Mouse (Mus musculus) lung, adult 18-20 months (tissue): Measurements from ENCODE around the gene Hacd3.
"Not testable (repeated sequence)": the region's sequence is repeated elsewhere in the genome, so short reads cannot be mapped to it uniquely, and the experiment has no call there.

Source experiments
- DNase-seq, 2 experiments: peaks; one replicate each; pipeline ENCODE4 v3.0.0; 2022; ENCODE audit warnings: mixed read lengths in 2 of 2

The Hacd3 gene

DNA sequence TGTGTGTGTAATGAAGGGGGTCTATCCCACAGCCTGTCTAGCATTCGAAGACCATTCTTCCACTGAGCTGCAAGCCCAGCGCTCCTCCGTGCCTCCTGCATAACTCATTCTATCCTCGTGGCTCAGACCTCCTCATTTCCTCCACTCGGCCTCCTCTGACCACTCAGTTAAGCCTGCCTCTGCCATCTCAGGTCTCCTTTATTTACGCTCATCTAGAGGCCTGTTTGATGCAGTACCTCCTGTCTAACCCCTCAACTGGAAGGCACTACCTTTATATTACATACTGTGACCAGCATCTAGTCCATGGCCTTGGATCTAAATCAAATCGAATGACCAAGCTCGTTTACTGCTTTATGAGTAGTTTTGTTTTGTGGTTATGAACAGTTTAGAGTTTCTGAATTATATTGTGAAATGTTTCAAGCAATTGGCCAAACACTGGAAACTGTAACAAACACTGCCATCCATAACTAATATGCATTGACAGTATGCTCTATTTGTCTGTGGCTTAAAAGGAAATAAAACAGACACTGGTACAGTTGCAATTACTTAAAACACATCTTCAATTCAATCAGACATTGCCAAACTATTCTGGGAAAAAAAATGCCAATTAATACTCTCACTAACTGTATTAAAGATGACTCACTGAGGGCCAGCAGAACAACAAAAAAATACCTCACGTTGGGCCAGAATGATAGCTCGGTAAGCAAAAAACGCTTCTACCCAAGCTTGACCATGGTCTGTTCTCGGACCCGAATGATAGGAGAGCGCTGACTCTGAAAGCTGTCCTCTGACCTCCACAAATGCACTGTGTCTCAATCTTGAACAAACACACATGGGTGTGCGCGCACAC is 4.3 kb downstream of the Hacd3 start:
- no peak for DNase-seq

DNA sequence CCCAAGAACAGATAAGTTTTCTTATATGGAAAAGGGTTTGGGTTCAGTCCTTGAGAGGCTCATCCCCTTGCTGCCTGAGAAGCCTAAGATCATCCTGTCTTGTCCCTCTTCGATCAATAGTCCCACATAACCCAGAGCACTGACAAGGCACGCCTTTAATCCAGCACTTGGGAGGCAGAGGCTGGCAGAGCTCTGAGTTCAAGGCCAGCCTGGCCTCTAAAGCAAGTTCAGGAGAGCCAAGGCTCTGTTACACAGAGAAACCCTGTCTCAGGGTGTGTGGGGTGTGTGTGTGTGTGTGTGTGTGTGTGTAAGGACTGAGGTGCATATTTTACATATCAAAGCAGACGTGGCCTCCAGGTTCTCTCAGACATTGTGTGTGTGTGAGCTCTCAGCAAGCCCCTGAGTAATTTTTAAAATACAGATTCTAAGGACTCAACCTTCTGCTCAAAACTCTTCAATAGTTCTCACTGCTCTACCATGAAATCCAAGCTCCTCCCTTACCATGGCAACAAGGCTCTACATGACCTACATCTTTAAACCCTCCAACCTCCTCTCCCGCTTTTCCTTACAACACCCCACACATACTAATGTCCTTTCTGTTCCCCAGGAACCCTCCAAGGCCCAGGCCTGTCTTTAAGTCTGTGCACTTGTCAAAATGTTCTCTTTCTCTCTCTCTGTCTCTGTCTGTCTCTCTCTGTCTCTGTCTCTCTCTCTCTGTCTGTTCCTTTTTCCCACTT is 5.1 kb downstream of the Hacd3 start:
- DNase-seq, result no peak

DNA sequence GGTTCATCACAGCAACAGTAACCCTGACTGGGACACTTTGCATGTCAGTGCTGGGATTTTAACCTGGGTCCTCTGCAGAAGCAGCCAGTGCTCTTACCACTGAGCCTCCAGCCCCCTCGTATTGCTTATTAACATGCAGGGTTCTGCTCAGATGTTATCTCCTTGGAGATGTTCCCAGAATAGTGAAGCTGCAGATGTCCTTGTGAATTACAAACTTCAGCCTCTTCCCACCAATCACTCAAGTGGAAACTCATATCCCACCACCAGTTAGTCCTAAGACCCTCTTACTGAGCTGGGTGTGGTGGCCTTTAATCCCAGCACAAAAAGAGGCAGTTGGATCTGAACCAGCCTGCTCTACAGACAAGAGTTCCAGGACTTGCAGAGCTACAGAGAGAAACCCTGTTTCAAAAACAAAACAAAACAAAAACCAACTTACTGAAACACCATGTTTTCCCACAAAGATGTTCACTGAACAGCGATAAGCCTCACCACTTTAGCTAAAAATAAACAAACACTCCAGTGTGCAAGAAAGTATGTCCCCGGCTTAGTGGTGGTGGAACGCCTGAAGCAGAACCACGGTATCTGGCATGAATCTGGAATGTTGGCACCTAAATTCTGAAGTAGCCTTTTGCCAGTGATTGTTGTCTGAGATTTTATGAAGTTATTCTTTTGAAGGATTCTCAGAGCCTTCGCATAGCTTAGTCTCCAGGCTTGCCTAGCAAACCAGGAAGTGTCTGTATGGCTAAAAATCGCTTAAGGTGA is 5.9 kb downstream of the Hacd3 start:
- peak in 1 of 2 experiments; percentile 36 for DNase-seq

DNA sequence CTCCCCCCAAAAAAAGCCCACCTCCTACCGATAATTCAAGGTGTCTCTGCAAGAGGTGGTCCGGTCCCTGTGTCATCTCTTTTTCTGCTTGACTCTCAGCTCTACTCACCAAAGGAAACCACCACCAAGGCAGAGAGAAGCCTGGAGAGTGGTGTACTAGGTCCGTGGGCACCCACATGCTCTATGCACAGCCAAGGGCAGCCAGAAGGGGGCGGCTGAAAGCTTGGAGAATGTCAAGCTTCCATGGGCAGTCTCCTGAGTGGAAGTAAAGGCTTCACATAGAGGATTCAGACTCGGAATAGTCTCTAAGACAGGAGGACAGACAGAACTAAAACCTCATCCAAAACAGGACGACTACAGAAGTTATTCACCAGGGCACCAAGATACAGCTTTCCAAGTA is 10.2 kb downstream of the Hacd3 start:
- peak; percentile 43 to 58 for DNase-seq

DNA sequence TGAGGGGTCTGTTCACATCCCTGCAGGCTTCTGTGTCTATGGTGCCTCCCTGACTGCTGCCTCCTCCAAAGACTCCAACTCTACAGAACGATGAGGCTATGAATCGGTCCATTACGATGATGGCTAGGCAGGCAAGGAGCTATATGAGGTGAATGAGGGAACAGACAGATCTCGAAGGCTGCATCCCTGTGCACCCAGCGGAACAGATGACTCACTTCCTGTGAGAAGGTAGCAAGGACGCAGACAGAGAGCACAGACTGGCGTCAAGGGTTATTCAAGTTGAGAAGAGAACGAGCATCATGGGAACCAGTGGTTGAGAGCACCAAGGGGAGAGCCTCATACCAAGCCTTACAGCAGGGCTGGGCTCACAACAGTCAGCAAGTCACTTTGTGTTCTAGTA is 10.9 kb downstream of the Hacd3 start:
- DNase-seq, result no peak

DNA sequence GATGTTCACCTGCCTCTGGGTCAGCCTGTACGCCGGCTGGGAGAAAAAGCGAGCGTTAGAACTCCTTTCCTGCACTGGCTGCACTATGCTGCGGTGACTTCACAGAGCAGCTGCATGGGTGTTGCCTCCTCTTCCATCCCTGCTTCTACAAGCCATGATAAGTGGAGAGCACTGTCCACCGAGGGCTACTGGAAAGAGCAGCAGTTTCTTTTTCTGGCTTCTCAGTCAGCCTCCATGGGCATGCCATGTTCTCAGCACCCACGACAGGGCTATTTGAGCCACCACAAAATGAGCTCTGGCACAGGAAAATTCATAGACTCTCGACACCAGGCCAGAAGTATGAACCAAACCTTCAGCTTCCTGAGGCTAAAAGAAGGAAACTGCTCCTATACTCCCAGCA is 15.8 kb downstream of the Hacd3 start:
- no peak for DNase-seq

DNA sequence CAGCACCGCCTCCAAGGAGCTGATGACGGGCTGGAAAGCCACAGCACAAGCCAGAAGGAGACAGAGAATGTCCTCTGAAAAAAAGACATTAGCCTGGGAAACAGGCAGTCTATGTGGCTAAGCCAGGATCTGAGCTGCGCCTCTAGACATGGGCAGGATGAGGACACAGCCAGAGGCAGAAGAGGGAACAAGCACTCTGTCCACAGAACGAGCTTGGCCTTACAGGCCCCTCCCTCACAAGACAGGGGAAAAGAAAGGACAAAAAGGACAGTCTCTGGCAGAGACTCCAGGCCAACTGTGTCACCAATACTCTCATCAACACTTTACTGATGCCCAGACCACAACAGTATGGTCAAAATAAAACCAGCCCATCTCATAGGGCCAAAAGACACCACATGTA is 20.0 kb downstream of the Hacd3 start:
- no peak for DNase-seq

DNA sequence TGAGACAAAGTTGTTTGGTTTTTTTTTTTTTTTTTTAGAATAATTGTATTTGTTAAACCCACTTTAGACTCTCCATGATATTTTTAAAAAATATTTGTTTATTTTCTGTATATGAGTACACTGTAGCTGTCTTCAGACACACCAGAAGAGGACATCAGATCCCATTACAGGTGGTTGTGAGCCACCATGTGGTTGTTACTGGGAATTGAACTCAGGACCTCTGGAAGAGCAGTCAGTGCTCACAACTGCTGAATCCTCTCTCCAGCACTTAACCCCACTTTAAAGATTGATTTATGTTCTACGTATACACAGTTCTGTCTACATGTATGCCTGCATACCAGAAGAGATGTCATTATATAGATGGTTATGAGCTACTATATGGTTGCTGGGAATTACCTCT is 26.0 kb downstream of the Hacd3 start:
- not testable (repeated sequence) for DNase-seq

DNA sequence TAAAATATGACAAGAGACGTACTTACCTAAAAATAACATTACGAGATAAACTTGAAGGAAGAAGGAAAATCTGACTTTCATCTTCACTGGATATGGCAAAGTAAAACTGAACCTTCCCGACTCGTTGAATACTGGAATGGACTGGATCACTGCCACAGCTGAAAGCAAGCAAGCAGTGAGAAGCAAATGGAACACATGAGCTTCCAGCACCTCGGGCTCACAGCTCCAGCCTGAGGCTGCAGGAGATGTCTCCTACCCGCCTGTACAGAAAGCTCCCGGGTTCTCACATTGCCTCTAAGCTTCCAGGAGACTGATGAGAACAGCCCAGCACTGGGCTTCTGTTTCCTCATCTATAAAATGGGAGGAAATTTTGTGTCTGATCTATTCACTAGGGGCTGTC is 31.2 kb downstream of the Hacd3 start:
- no peak for DNase-seq

DNA sequence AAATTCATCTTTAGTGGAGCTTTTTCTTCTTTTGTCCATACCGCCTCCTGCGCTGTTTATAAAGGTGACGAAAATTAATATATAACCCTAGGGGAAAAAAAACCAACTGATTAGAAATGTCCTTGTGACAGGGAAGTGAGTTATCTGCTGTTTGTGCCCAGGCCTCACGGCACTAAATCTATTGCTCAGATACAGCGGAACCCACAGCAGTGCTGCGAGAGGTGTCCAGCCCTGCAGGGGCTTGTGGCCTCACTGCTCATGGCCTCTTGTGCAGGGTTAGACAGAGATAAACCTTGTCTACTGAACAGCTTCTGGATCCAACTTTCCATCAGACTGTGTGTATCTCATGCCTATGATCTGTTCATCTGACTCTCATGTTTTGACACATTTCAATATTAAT is 33.0 kb downstream of the Hacd3 start:
- DNase-seq, result no peak

DNA sequence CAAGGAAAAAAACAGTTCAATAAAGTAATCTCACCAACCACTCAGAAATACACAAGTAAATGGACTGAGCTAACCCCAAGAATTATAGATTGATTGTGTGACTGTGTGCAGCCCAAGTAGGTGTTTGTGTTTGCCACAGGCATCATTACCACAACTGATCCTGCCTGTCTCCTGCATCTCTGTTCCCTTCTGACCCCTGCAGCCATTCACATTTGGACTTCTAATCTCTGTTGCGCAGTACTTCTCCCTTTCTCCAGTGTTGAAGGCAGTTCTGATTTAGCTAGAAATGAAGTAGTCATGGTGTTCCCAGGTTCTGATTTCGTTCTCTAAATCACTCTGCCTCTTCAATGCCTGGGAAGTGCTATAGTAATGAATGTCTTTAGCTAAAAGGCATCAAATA is 33.8 kb downstream of the Hacd3 start:
- DNase-seq, result no peak

DNA sequence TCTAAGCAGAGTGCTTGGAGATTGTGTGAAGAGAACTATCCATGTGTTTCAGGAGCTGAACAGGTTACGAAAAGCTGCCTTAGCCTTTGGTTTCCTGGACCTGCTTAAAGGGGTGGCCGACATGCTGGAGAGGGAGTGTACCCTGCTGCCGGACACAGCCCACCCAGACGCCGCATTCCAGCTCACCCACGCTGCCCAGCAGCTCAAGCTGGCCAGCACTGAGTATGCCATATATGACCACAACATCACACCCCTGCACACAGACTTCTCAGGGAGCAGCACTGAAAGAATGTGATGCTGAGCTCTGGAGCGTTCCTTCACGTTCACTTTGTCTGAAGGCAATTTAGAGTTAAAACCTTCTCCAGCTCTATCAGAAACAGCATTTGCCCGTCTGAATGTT is 35.7 kb downstream of the Hacd3 start:
- no peak for DNase-seq

DNA sequence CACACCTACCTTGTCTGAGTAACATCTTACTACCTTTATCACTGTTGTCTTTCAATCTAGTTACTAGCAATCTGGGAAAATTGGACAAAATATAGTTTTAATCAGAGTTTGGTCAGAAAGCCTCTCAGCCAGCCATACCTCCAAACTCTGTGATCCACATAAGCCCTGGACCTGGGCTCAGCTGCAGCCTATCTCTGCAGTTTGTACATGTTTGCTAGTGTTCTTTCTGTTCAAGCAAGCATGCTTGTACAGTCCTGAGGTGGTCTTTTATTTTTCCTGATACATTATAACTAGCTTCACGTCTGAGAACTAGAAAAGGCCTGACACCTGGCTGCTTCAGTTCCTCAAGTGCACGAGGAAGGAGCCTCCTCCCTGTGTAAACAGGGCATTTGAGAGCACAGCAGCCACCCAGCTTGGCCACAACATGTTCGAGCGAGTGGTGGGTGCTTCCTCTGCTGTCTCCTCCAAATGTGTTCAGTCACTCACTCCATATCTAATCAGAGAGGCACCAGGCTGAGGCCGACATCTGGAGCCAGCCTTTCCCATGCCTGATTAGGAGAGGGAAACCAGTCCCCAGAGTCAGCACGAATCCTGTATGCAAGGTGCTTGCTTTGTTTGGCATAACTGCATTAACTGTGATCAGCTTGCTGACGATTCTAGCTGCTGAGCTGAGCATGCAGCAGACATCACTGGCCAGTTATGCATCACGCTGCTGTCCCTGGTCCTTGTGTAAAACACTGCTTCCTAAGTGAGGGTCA is 36.3 kb downstream of the Hacd3 start:
- DNase-seq, result no peak

DNA sequence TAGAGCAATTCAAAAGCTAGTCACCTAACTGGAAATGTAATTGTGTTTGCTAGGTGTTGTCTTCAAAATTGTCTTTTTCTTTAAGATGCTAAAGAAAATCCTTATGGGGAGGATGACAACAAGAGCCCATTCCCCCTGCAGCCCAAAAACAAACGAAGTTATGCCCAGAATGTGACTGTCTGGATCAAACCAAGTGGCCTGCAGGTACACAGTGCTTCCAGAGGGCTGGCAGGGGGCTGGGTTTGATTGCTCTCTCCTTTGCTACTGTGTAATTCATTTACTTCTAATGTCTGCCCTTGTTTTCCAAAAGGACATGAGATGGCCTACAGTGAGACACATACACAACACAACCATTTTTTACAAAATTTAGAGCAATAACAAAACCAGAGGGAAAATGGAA is 39.6 kb downstream of the Hacd3 start:
- DNase-seq, result no peak

DNA sequence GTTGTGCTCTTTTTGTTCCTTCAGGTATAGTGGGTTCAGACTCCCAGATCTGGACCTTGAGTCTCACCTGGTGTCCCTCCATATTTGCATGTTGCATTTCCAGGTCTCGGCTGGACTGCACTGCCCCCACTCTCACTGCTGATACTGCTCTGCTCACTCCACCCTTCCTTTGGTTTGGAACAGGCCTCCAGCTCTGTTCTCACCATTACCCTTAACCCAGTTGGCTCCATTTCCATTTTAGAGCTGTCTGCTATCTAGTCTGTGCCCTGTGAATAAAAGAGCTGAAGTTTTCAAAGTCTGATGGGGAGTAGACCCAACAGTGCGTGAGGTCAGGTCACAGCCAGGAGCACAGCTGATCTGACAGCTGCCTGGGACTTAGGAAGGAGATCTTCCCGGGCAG is 40.9 kb downstream of the Hacd3 start:
- DNase-seq, result no peak

DNA sequence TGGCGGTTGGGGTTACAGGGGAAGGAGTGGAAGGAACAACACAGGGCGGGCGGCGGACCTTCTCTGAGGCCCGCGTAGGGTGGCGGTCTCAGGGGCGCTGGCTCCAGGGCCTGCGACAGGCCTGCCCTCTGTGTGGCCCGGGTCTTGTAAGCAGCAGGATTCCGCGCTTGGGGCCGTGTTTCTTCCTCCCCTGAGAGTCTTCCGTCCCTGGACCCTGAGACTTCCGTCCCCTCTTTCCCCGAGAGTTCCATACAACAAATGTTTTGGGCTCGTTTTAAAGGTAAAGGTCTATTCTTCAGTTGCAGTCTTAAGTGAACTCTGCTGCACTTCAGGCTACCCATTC is 60.5 kb downstream of the Hacd3 start:
- no peak for DNase-seq

DNA sequence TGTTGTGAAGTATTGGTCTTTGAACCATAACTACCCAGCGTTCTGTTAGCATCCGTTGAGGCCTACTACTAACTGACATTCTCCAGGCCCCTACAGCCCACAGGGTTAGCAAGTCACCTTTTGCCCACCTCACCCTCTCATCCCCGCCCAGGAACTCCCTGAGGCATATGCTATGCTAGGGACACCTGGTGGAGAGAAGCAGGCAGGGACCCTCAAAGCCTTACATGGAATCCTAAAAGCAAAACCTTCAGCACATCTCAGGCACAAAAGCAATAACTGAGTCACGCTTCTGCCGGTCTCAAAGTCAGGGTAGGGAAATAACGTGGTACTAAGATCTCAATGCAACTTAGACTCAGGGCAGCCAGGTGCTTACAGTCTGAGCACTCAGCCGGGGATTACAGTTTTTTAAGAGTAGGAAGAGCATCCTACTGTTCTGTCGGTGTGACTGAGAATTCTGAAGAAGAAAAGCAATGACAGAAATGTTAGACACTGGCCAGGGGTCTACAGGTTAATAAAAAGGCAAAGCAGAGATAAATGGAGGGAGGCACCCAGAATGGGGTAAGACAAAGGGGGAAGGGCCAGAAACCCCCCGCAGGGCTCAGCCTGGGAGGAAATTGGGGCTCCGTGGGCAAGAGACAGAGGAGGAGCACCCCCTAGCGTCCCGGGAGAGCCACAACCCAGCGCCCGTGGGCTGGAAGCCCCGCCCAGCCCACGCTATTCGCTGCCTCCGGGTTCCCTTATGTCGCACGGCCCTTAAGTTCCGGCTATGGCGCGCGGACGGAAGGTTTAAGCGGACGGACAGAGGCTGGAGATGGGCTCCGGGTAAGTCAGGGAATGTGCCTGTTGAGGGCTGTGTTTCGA is 61.1 kb downstream of the Hacd3 start, which contains the start of gene Ints14:
Gene Ints14, plus strand, starts transcription at position 789 of the 861 bp plus-strand sequence.
- DNase-seq, result peak; percentile 94 to 95

DNA sequence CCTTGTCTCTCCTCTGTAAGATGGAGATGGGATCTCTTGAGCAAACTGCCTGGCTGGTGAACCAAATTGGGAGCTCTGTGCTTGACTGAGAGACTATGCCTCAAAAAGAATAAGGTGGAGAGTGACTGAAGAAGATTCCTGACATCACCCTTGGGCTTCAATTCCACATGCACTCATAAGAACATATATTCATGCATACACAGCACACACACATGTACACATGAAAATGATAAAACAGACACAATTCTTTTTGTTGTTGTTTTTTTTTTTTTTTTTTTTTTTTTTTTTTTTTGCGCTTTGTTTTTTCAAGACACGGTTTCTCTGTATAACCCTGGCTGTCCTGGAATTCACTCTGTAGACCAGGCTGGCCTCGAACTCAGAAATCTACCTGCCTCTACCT is 64.2 kb downstream of the Hacd3 start:
- no peak for DNase-seq

DNA sequence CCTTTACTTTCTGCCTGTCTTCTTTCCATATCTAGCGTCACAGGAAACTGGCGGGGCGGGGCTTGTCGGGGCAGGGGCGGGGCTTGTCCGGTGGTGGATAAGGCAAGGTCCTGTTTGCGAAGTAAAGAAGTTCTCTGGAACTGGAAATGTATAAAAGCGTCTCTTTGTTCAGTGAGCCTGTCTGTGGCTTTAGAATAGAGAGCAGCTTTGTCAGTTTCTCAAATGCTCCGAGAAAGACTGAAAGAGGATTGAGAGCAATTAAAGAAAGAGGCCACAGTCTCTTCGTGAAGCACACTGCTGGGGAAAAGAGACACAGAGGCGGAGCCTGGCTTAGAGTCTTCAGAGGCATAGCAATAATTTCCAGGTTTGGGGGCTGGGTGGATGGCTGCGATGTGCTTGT is 65.2 kb downstream of the Hacd3 start:
- DNase-seq, result no peak

DNA sequence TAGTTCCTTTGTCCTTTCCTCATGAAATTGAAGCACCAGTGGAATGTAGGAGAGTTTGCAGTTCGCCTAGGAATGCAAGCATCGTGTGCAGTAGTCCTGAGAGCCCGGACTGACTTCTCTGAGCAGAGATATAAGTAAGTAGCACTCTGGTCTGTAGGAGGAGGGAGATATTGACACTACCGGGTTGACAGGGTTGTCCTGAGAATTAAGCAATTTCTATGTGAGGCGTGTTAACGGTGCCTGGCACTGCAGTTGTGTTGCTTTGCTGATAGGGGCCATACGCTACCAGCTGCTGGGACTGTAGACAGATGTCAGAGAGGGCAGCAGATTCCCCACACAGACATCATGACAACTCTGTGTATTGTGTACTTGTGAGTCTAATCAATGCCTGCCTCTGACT is 68.3 kb downstream of the Hacd3 start:
- DNase-seq, result no peak

DNA sequence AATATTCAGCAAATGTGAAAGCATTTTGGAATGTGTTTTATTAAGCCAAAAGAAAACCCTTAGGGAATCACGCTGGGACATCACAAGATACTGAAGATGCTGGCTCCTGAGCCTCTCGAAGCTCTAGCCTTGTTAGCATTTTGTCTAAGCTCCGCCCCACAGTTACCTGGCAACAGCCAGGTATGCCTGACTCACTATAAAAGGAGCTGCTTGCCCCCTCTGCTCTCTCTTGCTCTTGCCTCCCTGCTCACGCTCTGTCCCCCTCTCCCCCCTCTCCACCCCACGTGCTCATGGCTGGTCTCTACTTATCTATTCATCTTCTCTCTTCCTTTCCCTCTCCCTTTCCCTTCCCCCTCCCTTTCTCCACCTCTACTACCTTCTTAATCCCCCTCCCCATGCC is 69.4 kb downstream of the Hacd3 start:
- DNase-seq, result peak in 1 of 2 experiments; percentile 43

DNA sequence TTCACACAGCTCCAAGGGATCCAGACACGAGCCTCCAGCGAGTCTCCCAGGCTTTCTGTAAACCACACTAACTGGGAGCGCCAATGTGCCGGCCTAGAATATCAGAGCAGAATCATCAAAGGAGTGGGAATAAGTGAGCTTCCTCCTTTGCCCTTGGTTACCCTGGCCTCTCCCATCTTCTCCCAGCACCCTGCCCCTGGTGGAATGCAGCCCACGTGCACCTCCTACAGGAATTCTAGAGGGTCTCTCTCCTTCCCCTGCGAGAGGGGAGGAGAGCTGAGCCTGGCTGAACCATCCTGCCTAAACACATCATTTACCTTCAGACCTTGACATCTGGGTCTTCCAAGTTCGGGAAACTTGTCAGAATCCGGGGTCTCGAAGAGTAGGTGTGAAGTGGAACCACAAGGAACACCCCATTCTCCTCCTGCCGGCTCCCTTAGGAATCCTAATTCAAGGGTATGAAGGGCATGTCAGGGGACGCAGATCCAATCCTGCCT is 70.3 kb downstream of the Hacd3 start, which contains the start of gene Slc24a1:
Gene Slc24a1, minus strand, starts transcription at position 447 of the 497 bp plus-strand sequence.
- no peak for DNase-seq
